Mouse (Mus musculus) embryonic facial prominence, embryonic 11.5 days (tissue): ENCODE results near the gene Omt2a. TPM values are rescaled to one million over a fixed set of nuclear protein-coding genes. Genes with fewer than 3 reads are reported as not detected.
"Not testable (repeated sequence)": the region's sequence is repeated elsewhere in the genome, so short reads cannot be mapped to it uniquely, and the experiment has no call there.

Experiments
- ATAC-seq: fragments of 200-750 bp; cut with Nextera tagmentation; replicated peaks from 2 replicates; pipeline ENCODE4 v1.8.0; 2017; ENCODE audit warnings: low read depth; ENCODE audit not compliant: insufficient number of reproducible peaks, low FRiP score, low TSS enrichment
- DNase-seq: peaks from one replicate; pipeline ENCODE4 v3.0.0-alpha.2; 2015; ENCODE audit warnings: low spot score
- H3K27ac ChIP-seq: fragments of 300-500 bp; sonication (generic); replicated peaks from 2 replicates; pipeline ENCODE4 v1.5.1; 2014; ENCODE audit warnings: mild to moderate bottlenecking, low read depth, low read length, control low read depth
- H3K27me3 ChIP-seq: fragments of 300-500 bp; sonication (generic); 2 replicates; pipeline ENCODE4 v1.6.1; 2014; ENCODE audit warnings: mild to moderate bottlenecking, low read length, moderate library complexity, mixed read lengths; ENCODE audit not compliant: control insufficient read depth, insufficient read depth
- H3K36me3 ChIP-seq: fragments of 300-500 bp; sonication (generic); replicated peaks from 2 replicates; pipeline ENCODE4 v1.6.1; 2014; ENCODE audit warnings: low read depth, mild to moderate bottlenecking, low read length, moderate library complexity, mixed read lengths; ENCODE audit not compliant: control insufficient read depth, insufficient read depth
- H3K4me1 ChIP-seq: fragments of 300-500 bp; sonication (generic); 2 replicates; pipeline ENCODE4 v1.6.1; 2014; ENCODE audit warnings: low read length, mixed read lengths; ENCODE audit not compliant: control insufficient read depth, insufficient read depth
- H3K4me2 ChIP-seq: fragments of 300-500 bp; sonication (generic); 2 replicates; pipeline ENCODE4 v1.6.1; 2014; ENCODE audit warnings: low read depth, mild to moderate bottlenecking, control low read depth, low read length, moderate library complexity
- H3K4me3 ChIP-seq: fragments of 300-500 bp; sonication (generic); 2 replicates; pipeline ENCODE4 v1.5.1; 2014; ENCODE audit warnings: low read depth, low read length, control low read depth
- H3K9ac ChIP-seq: fragments of 300-500 bp; sonication (generic); replicated peaks from 2 replicates; pipeline ENCODE4 v1.6.1; 2014; ENCODE audit warnings: mild to moderate bottlenecking, control low read depth, low read length
- H3K9me3 ChIP-seq: fragments of 300-500 bp; sonication (generic); replicated peaks from 2 replicates; pipeline ENCODE4 v1.6.1; 2016; ENCODE audit warnings: mild to moderate bottlenecking, low read length, inconsistent platforms, mixed read lengths; ENCODE audit not compliant: control insufficient read depth
- WGBS: fragments of 180-500 bp; shearing (Covaris S2); extraction: QIAGEN DNeasy Blood & Tissue Kit; methylation state at CpG from one replicate; pipeline ENCODE4 v1.1.7; 2014; 5-methylcytosine and 5-hydroxymethylcytosine counted together
- polyA plus RNA-seq: library from polyadenylated mRNA; unstranded; fragments of >200 nt; fragmentation: Nextera tagmentation; extraction: Ambion mirVana; gene quantifications from 2 replicates; pipeline ENCODE4 v1.2.1, GENCODE M21; 2014

Omt2a gene
- polyA plus RNA-seq, 1 experiment from 2014 or later = not detected

- no peak overlapping the region for H3K4me2 ChIP-seq
- H3K4me1 ChIP-seq = no peaks in the 10 kb centered on the region
- ATAC-seq (no peak), DNase-seq (no peak)
- 83% methylated on average over 6 of the region's 6 CpGs for WGBS
- no peak overlapping the region for H3K9ac ChIP-seq
- no peaks in the 10 kb centered on the region for H3K36me3 ChIP-seq
- no peak overlapping the region for H3K4me3 ChIP-seq
- H3K9me3 ChIP-seq = no peaks in the 10 kb centered on the region
- H3K27ac ChIP-seq = no peak overlapping the region
- no peaks in the 10 kb centered on the region for H3K27me3 ChIP-seq
Observed at GRCm38 (mm10) chr9:78351504-78352220, 37.1 kb upstream of the Omt2a start.

GRCm38 (mm10) chr9:78350007-78350406 is 35.4 kb upstream of the Omt2a start:
- not testable (repeated sequence) for DNase-seq, H3K4me2 ChIP-seq

GRCm38 (mm10) chr9:78349141-78349540 is 34.5 kb upstream of the Omt2a start:
- DNase-seq, ATAC-seq, H3K27me3 ChIP-seq, H3K4me1 ChIP-seq, H3K4me2 ChIP-seq, H3K4me3 ChIP-seq, H3K9ac ChIP-seq, H3K9me3 ChIP-seq, H3K36me3 ChIP-seq, H3K27ac ChIP-seq: not testable (repeated sequence)
- WGBS = 82% methylated on average over 3 of the region's 3 CpGs

More at GRCm38 (mm10) chr9:78350007-78350406, 35.4 kb upstream of the Omt2a start:
- H3K4me3 ChIP-seq, ATAC-seq, H3K9me3 ChIP-seq, H3K4me1 ChIP-seq, H3K27me3 ChIP-seq, H3K27ac ChIP-seq, H3K9ac ChIP-seq, H3K36me3 ChIP-seq: not testable (repeated sequence)

GRCm38 (mm10) chr9:78348206-78349004 is 33.8 kb upstream of the Omt2a start:
- WGBS = 67% methylated on average over 6 of the region's 6 CpGs
- not testable (repeated sequence) for H3K4me1 ChIP-seq, H3K4me3 ChIP-seq, H3K9ac ChIP-seq, H3K36me3 ChIP-seq, H3K27ac ChIP-seq, ATAC-seq, H3K4me2 ChIP-seq, H3K9me3 ChIP-seq, DNase-seq, H3K27me3 ChIP-seq

GRCm38 (mm10) chr9:78347004-78347403 is 32.4 kb upstream of the Omt2a start:
- H3K27ac ChIP-seq = no peak overlapping the region
- 62% methylated on average over 3 of the region's 3 CpGs for WGBS
- ATAC-seq (no peak), DNase-seq (no peak)
- no peaks in the 10 kb centered on the region for H3K27me3 ChIP-seq
- H3K4me3 ChIP-seq = no peak overlapping the region
- H3K9ac ChIP-seq = no peak overlapping the region
- H3K4me1 ChIP-seq = no peaks in the 10 kb centered on the region
- no peaks in the 10 kb centered on the region for H3K9me3 ChIP-seq
- no peak overlapping the region for H3K4me2 ChIP-seq
- H3K36me3 ChIP-seq = no peaks in the 10 kb centered on the region

GRCm38 (mm10) chr9:78345235-78345634 is 30.6 kb upstream of the Omt2a start:
- not testable (repeated sequence) for H3K4me3 ChIP-seq, H3K9me3 ChIP-seq, H3K4me1 ChIP-seq, H3K9ac ChIP-seq, H3K27me3 ChIP-seq, H3K27ac ChIP-seq, H3K4me2 ChIP-seq, H3K36me3 ChIP-seq, ATAC-seq, DNase-seq
- 63% methylated on average over 3 of the region's 4 CpGs for WGBS

- not testable (repeated sequence) for H3K9ac ChIP-seq, ATAC-seq, DNase-seq, H3K4me2 ChIP-seq, H3K36me3 ChIP-seq, H3K4me3 ChIP-seq, H3K9me3 ChIP-seq, H3K27me3 ChIP-seq, H3K4me1 ChIP-seq, H3K27ac ChIP-seq
- WGBS = 86% methylated on average over 9 of the region's 9 CpGs
Observed at GRCm38 (mm10) chr9:78343055-78343454, 28.5 kb upstream of the Omt2a start.

- WGBS = 90% methylated on average over 4 of the region's 4 CpGs
- DNase-seq, H3K4me3 ChIP-seq, H3K4me2 ChIP-seq, H3K9ac ChIP-seq, H3K36me3 ChIP-seq, ATAC-seq, H3K27me3 ChIP-seq, H3K9me3 ChIP-seq, H3K27ac ChIP-seq, H3K4me1 ChIP-seq: not testable (repeated sequence)
Observed at GRCm38 (mm10) chr9:78342494-78342893, 27.9 kb upstream of the Omt2a start.
